Mouse (Mus musculus) hindlimb bud, embryonic 11.5 days (tissue): ENCODE results near the gene 6330409D20Rik.
A peak's percentile ranks its signal among the peaks of the same experiment; 100 is the strongest.

Experiments used
- DNase-seq: peaks from one replicate; pipeline ENCODE4 v3.0.0-alpha.2; 2012; ENCODE audit warnings: low read depth, low spot score; ENCODE audit errors: extremely low spot score

6330409D20Rik gene

GRCm38 (mm10) chr2:32704021-32704421 is 36.8 kb downstream of the 6330409D20Rik start, which contains the start of gene Fpgs:
TSS of gene Fpgs (minus strand) at chr2:32704145.
- no peak for DNase-seq

- no peak for DNase-seq
These were observed 37.8 kb downstream of the 6330409D20Rik start for GRCm38 (mm10) chr2:32703046-32703445.

GRCm38 (mm10) chr2:32700966-32701743 is 39.7 kb downstream of the 6330409D20Rik start:
- DNase-seq = no peak

- no peak for DNase-seq
These were observed 41.1 kb downstream of the 6330409D20Rik start for GRCm38 (mm10) chr2:32699680-32700079.

GRCm38 (mm10) chr2:32694691-32695090 is 46.1 kb downstream of the 6330409D20Rik start:
- DNase-seq = no peak

GRCm38 (mm10) chr2:32693823-32694411 is 46.9 kb downstream of the 6330409D20Rik start:
- DNase-seq = peak; percentile 91

GRCm38 (mm10) chr2:32693282-32693681 is 47.5 kb downstream of the 6330409D20Rik start:
- no peak for DNase-seq

GRCm38 (mm10) chr2:32692496-32692895 is 48.3 kb downstream of the 6330409D20Rik start:
- DNase-seq = no peak

GRCm38 (mm10) chr2:32691041-32691440 is 49.8 kb downstream of the 6330409D20Rik start:
- no peak for DNase-seq

GRCm38 (mm10) chr2:32689420-32689819 is 51.4 kb downstream of the 6330409D20Rik start:
- peak; percentile 85 for DNase-seq

GRCm38 (mm10) chr2:32687562-32687961 is 53.3 kb downstream of the 6330409D20Rik start:
- DNase-seq = no peak

- DNase-seq = no peak
These were observed 54.2 kb downstream of the 6330409D20Rik start for GRCm38 (mm10) chr2:32686640-32687039.

GRCm38 (mm10) chr2:32685807-32686206 is 55.0 kb downstream of the 6330409D20Rik start:
- no peak for DNase-seq

- DNase-seq = no peak
These were observed 56.0 kb downstream of the 6330409D20Rik start for GRCm38 (mm10) chr2:32684681-32685428.

- DNase-seq = no peak
These were observed 57.1 kb downstream of the 6330409D20Rik start for GRCm38 (mm10) chr2:32683701-32684100.

GRCm38 (mm10) chr2:32682721-32683417 is 57.9 kb downstream of the 6330409D20Rik start:
- no peak for DNase-seq
